Comparison of ENCODE assay signal across 27 mouse cellular contexts in genomic region chr5:106402761-106403160, GRCm38 (mm10). TPM values are rescaled to one million over a fixed set of nuclear protein-coding genes. Genes with fewer than 3 reads are reported as not detected.
DNase-seq lines count a peak whose midpoint lies in the region; ATAC-seq and TF ChIP-seq lines count a peak whose summit lies in the region.
"Had no signal": no experiment of that assay in that cellular context is flagged by ENCODE, and none has a peak within 500 bp of the region (broad histone marks: within the 10 kb centered on the region; RNA-seq: fewer than 3 reads in every experiment).

No protein-coding gene starts in this region.

- no peaks in the 10 kb centered on the region for H3K36me3 ChIP-seq in lung, embryonic 14.5 days (ENCODE audit: insufficient read depth)
- no peaks in the 10 kb centered on the region for H3K36me3 ChIP-seq in lung, embryonic 16.5 days (ENCODE audit: control insufficient read depth, insufficient read depth, low read length)
- no peaks in the 10 kb centered on the region for H3K36me3 ChIP-seq in midbrain, embryonic 11.5 days (ENCODE audit: control insufficient read depth, insufficient read depth, low read length)
- H3K36me3 ChIP-seq in midbrain, embryonic 16.5 days (ENCODE audit: control insufficient read depth, insufficient read depth, low read length) = no peaks in the 10 kb centered on the region
- H3K36me3 ChIP-seq: G1E had no signal

- TF ChIP-seq CTCF in lung, embryonic 14.5 days (IDR thresholded peaks at IDR 0.05; ENCODE audit: low read depth) = no peak
- TF ChIP-seq CTCF in lung, adult 2 months (IDR thresholded peaks at IDR 0.05; ENCODE audit: insufficient read depth, low read length) = no peak

- no peak overlapping the region for H3K9ac ChIP-seq in lung, embryonic 14.5 days
- H3K9ac ChIP-seq in lung, embryonic 16.5 days (ENCODE audit: low read length) = no peak overlapping the region
- no peak overlapping the region for H3K9ac ChIP-seq in midbrain, embryonic 11.5 days (ENCODE audit: low read length)
- H3K9ac ChIP-seq in midbrain, embryonic 16.5 days (ENCODE audit: low read depth, low read length) = no peak overlapping the region

- no peak overlapping the region for H3K4me3 ChIP-seq in lung, embryonic 14.5 days (ENCODE audit: low read depth, low read length)
- no peak overlapping the region for H3K4me3 ChIP-seq in lung, embryonic 16.5 days (ENCODE audit: low read length)
- no peak overlapping the region for H3K4me3 ChIP-seq in lung, adult 2 months (replicated peaks; ENCODE audit: extremely low read depth, low read depth, low read length)
- no peak overlapping the region for H3K4me3 ChIP-seq in midbrain, embryonic 11.5 days (ENCODE audit: low read depth, low read length)
- no peak overlapping the region for H3K4me3 ChIP-seq in midbrain, embryonic 16.5 days (ENCODE audit: low read depth, low read length)

- no peaks in the 10 kb centered on the region for H3K27me3 ChIP-seq in lung, embryonic 14.5 days (ENCODE audit: insufficient read depth, low read length)
- no peaks in the 10 kb centered on the region for H3K27me3 ChIP-seq in lung, embryonic 16.5 days (ENCODE audit: control insufficient read depth, insufficient read depth, low read depth, low read length)
- H3K27me3 ChIP-seq in midbrain, embryonic 11.5 days (ENCODE audit: control insufficient read depth, insufficient read depth, low read length) = no peaks in the 10 kb centered on the region
- H3K27me3 ChIP-seq in midbrain, embryonic 16.5 days (ENCODE audit: control insufficient read depth, insufficient read depth, low read depth, low read length) = no peaks in the 10 kb centered on the region
- H3K27me3 ChIP-seq: CH12.LX had no signal

- 42% methylated on average over 2 of the region's 2 CpGs for WGBS in lung, embryonic 14.5 days
- 48% methylated on average over 2 of the region's 2 CpGs for WGBS in lung, embryonic 16.5 days
- WGBS in lung, adult 2 months = 54% methylated on average over 2 of the region's 2 CpGs
- 94% methylated on average over 2 of the region's 2 CpGs for WGBS in midbrain, embryonic 11.5 days
- WGBS in midbrain, embryonic 16.5 days = 80% methylated on average over 2 of the region's 2 CpGs

- no peaks in the 10 kb centered on the region for H3K9me3 ChIP-seq in lung, embryonic 14.5 days (ENCODE audit: low read depth, low read length)
- no peaks in the 10 kb centered on the region for H3K9me3 ChIP-seq in lung, embryonic 16.5 days (ENCODE audit: control insufficient read depth, low read length)
- H3K9me3 ChIP-seq in midbrain, embryonic 11.5 days (ENCODE audit: control insufficient read depth, low read length) = no peaks in the 10 kb centered on the region
- no peaks in the 10 kb centered on the region for H3K9me3 ChIP-seq in midbrain, embryonic 16.5 days (replicated peaks; ENCODE audit: control insufficient read depth, low read length, poor library complexity, severe bottlenecking)

- no peak for TF ChIP-seq POLR2A in lung, adult 2 months (IDR thresholded peaks at IDR 0.05; ENCODE audit: borderline replicate concordance, extremely low read depth, low read depth, low read length)

- H3K4me2 ChIP-seq in lung, embryonic 14.5 days = no peak overlapping the region
- H3K4me2 ChIP-seq in lung, embryonic 16.5 days (ENCODE audit: low read depth, low read length) = no peak overlapping the region
- no peak overlapping the region for H3K4me2 ChIP-seq in midbrain, embryonic 11.5 days
- H3K4me2 ChIP-seq in midbrain, embryonic 16.5 days (ENCODE audit: low read length) = no peak overlapping the region

- peak; percentile 10 for DNase-seq in heart, adult 11 months
- no peak for DNase-seq in heart, postnatal 14 days
- DNase-seq in lung, embryonic 14.5 days = peak; percentile 77
- no peak for DNase-seq in lung, postnatal 36 days
- no peak for DNase-seq in lung, adult 2 months
- peak; percentile 57 for DNase-seq in midbrain, embryonic 11.5 days (ENCODE audit: low spot score, missing footprints)
- DNase-seq: adrenal gland, adult 2 months; adrenal gland, adult 8-10 months; adrenal gland, postnatal 10 days; adrenal gland, postnatal 14 days; adrenal gland, postnatal 25 days; adrenal gland, postnatal 36 days; B cell, adult 2 months; cerebellum, adult 11 months; cerebellum, adult 11-12 months had no signal

- intact Hi-C loops in heart, postnatal 14 days (cut with DNase I) = no loop called here

- no peaks in the 10 kb centered on the region for H3K4me1 ChIP-seq in lung, embryonic 14.5 days (ENCODE audit: insufficient read depth)
- no peaks in the 10 kb centered on the region for H3K4me1 ChIP-seq in lung, embryonic 16.5 days (replicated peaks; ENCODE audit: control insufficient read depth, insufficient read depth, low read length)
- H3K4me1 ChIP-seq in lung, adult 2 months (ENCODE audit: control insufficient read depth, insufficient read depth, low read length) = no peaks in the 10 kb centered on the region
- no peaks in the 10 kb centered on the region for H3K4me1 ChIP-seq in midbrain, embryonic 11.5 days (ENCODE audit: control insufficient read depth, insufficient read depth, low read length)
- H3K4me1 ChIP-seq in midbrain, embryonic 16.5 days (ENCODE audit: control insufficient read depth, insufficient read depth, low read length) = no peaks in the 10 kb centered on the region

- H3K27ac ChIP-seq in lung, embryonic 14.5 days (ENCODE audit: low read depth) = no peak overlapping the region
- H3K27ac ChIP-seq in lung, embryonic 16.5 days (ENCODE audit: low read length) = no peak overlapping the region
- no peak overlapping the region for H3K27ac ChIP-seq in midbrain, embryonic 11.5 days (ENCODE audit: low read depth, low read length)
- no peak overlapping the region for H3K27ac ChIP-seq in midbrain, embryonic 16.5 days (ENCODE audit: low read length)

- peak; percentile 78; the same call in 1 of the 2 replicates for ATAC-seq in lung, embryonic 14.5 days (ENCODE audit: insufficient read depth)
- 0 out of 2 replicates have a peak, but pooled peaks have one; percentile 34 for ATAC-seq in lung, embryonic 16.5 days (ENCODE audit: low read depth)
- no peak for ATAC-seq in midbrain, embryonic 11.5 days (ENCODE audit: low FRiP score)
- no peak for ATAC-seq in midbrain, embryonic 16.5 days
- ATAC-seq: activated CD4-positive, CD25-positive, alpha-beta regulatory T cell, adult 4 months; CD4-positive, CD25-positive, alpha-beta regulatory T cell, adult 4 months; Patski had no signal

RNA-seq across cellular contexts. Expression of gene Barhl2, which starts 55.2 kb away (rescaled TPM):
- total RNA-seq in heart, postnatal 14 days (2021) = not detected
- polyA plus RNA-seq in lung, embryonic 14.5 days (2014; fragmentation: Nextera tagmentation; extraction: Ambion mirVana) = not detected in 2 replicates
- not detected in 2 replicates for polyA plus RNA-seq in lung, embryonic 16.5 days (2015; fragmentation: Nextera tagmentation; extraction: Ambion mirVana)
- not detected in 2 replicates for polyA plus RNA-seq in lung, adult 2 months (2012; rRNA removed)
- polyA plus RNA-seq in midbrain, embryonic 11.5 days (2014; fragmentation: Nextera tagmentation; extraction: Ambion mirVana) = 10.3 and 12.4 TPM in 2 replicates
- 6.8 and 8.5 TPM in 2 replicates for polyA plus RNA-seq in midbrain, embryonic 16.5 days (2015; fragmentation: Nextera tagmentation; extraction: Ambion mirVana)
- total RNA-seq: adrenal gland, adult 18-20 months; adrenal gland, adult 2 months; adrenal gland, adult 8-10 months; adrenal gland, postnatal 10 days; adrenal gland, postnatal 14 days; adrenal gland, postnatal 25 days; adrenal gland, postnatal 36 days; adrenal gland, postnatal 4 days; CH12.LX; ES-E14; G1E; MEL had no signal
- polyA plus RNA-seq: activated CD4-positive, CD25-positive, alpha-beta regulatory T cell, adult 4 months; adrenal gland, adult 2 months; C2C12; CD4-positive, CD25-positive, alpha-beta regulatory T cell, adult 4 months; G1E; Patski had no signal

Comparison
In these comparisons a context has a peak if more than half of its experiments do, and no peak if none do; other contexts are left out.
1. DNase-seq: peak in heart, adult 11 months (single experiment), lung, embryonic 14.5 days (single experiment) and midbrain, embryonic 11.5 days (single experiment); none in heart, postnatal 14 days (0 of 2), lung, postnatal 36 days (single experiment) and lung, adult 2 months (single experiment).
2. ATAC-seq: peak in lung, embryonic 14.5 days (single experiment) and lung, embryonic 16.5 days (single experiment); none in midbrain, embryonic 11.5 days (single experiment) and midbrain, embryonic 16.5 days (single experiment).